Comparison of ENCODE assay signal across 8 mouse cellular contexts in genomic region chr9:64016648-64017400, GRCm38 (mm10). TPM values are rescaled to one million over a fixed set of nuclear protein-coding genes. Genes with fewer than 3 reads are reported as not detected.
DNase-seq lines count a peak whose midpoint lies in the region; ATAC-seq lines count a peak whose summit lies in the region.

No protein-coding gene starts in this region.

- peak overlapping the region; percentile 89 for H3K4me2 ChIP-seq in forebrain, embryonic 13.5 days
- H3K4me2 ChIP-seq in limb, embryonic 13.5 days (replicated peaks): peak overlapping the region; percentile 91
- peak overlapping the region; percentile 93 for H3K4me2 ChIP-seq in midbrain, embryonic 13.5 days (replicated peaks)

- peak overlapping the region; percentile 61 for H3K4me3 ChIP-seq in forebrain, embryonic 13.5 days
- peak overlapping the region; percentile 99 for H3K4me3 ChIP-seq in limb, embryonic 13.5 days
- peak overlapping the region; percentile 15 for H3K4me3 ChIP-seq in midbrain, embryonic 13.5 days (replicated peaks)

- peak; percentile 43 for DNase-seq in urinary bladder, postnatal 25 days (ENCODE audit: low spot score)
- no peak for DNase-seq in urinary bladder, postnatal 10 days (ENCODE audit: low spot score)
- DNase-seq in heart, postnatal 4 days: peak; percentile 75
- no peak for DNase-seq in frontal cortex, postnatal 25 days (ENCODE audit: low spot score in 2 of 2)
- DNase-seq in right cerebral cortex, postnatal 36 days (ENCODE audit: low spot score in 2 of 2): no peak

- peaks cover 59% of the 10 kb centered on the region for H3K4me1 ChIP-seq in forebrain, embryonic 13.5 days
- H3K4me1 ChIP-seq in limb, embryonic 13.5 days: peaks cover 55% of the 10 kb centered on the region
- peaks cover 61% of the 10 kb centered on the region for H3K4me1 ChIP-seq in midbrain, embryonic 13.5 days (replicated peaks)

- peak overlapping the region; percentile 40; the same call in 1 of the 2 replicates for H3K9ac ChIP-seq in forebrain, embryonic 13.5 days
- peak overlapping the region; percentile 100 for H3K9ac ChIP-seq in limb, embryonic 13.5 days
- H3K9ac ChIP-seq in midbrain, embryonic 13.5 days (replicated peaks): peak overlapping the region; percentile 50; the same call in 1 of the 2 replicates

- no peaks in the 10 kb centered on the region for H3K9me3 ChIP-seq in forebrain, embryonic 13.5 days (replicated peaks)
- peaks cover 7% of the 10 kb centered on the region for H3K9me3 ChIP-seq in limb, embryonic 13.5 days
- no peaks in the 10 kb centered on the region for H3K9me3 ChIP-seq in midbrain, embryonic 13.5 days

- H3K36me3 ChIP-seq in forebrain, embryonic 13.5 days (ENCODE audit: poor library complexity, severe bottlenecking): peaks cover 3% of the 10 kb centered on the region
- peaks cover 35% of the 10 kb centered on the region for H3K36me3 ChIP-seq in limb, embryonic 13.5 days
- H3K36me3 ChIP-seq in midbrain, embryonic 13.5 days: peaks cover 4% of the 10 kb centered on the region

- ATAC-seq in forebrain, embryonic 13.5 days: no peak
- no peak for ATAC-seq in limb, embryonic 13.5 days (ENCODE audit: low FRiP score, low read depth)
- no peak for ATAC-seq in midbrain, embryonic 13.5 days

- WGBS in forebrain, embryonic 13.5 days: 3% methylated on average over 25 of the region's 25 CpGs
- WGBS in limb, embryonic 13.5 days: 3% methylated on average over 25 of the region's 25 CpGs
- 3% methylated on average over 25 of the region's 25 CpGs for WGBS in midbrain, embryonic 13.5 days

- H3K27me3 ChIP-seq in forebrain, embryonic 13.5 days: peaks cover 48% of the 10 kb centered on the region
- no peaks in the 10 kb centered on the region for H3K27me3 ChIP-seq in limb, embryonic 13.5 days
- peaks cover 36% of the 10 kb centered on the region for H3K27me3 ChIP-seq in midbrain, embryonic 13.5 days

- peak overlapping the region; percentile 59; the same call in 1 of the 2 replicates for H3K27ac ChIP-seq in forebrain, embryonic 13.5 days
- H3K27ac ChIP-seq in limb, embryonic 13.5 days: peak overlapping the region; percentile 73
- H3K27ac ChIP-seq in midbrain, embryonic 13.5 days: no peak overlapping the region

RNA-seq across cellular contexts. Expression of gene Smad6, which starts 5.0 kb away (rescaled TPM):
- 1.6 and 1.7 TPM in 2 replicates for polyA plus RNA-seq in forebrain, embryonic 13.5 days (2015; fragmentation: Nextera tagmentation; extraction: Ambion mirVana)
- total RNA-seq in heart, postnatal 4 days (2021): 10 to 100 TPM; 18.5 to 20.1 TPM
- polyA plus RNA-seq in limb, embryonic 13.5 days (2015; fragmentation: Nextera tagmentation; extraction: Ambion mirVana): 10.8 and 11.0 TPM in 2 replicates
- polyA plus RNA-seq in midbrain, embryonic 13.5 days (2015; fragmentation: Nextera tagmentation; extraction: Ambion mirVana): 1.2 and 2.4 TPM in 2 replicates

Comparison
In these comparisons a context has a peak if more than half of its experiments do, and no peak if none do; other contexts are left out.
1. DNase-seq: peak in urinary bladder, postnatal 25 days (single experiment) and heart, postnatal 4 days (single experiment); none in urinary bladder, postnatal 10 days (single experiment), frontal cortex, postnatal 25 days (0 of 2) and right cerebral cortex, postnatal 36 days (0 of 2).
2. H3K4me3 ChIP-seq: peak in every context shown above with its lines; median percentile 99 in limb, embryonic 13.5 days; 61 in forebrain, embryonic 13.5 days; 15 in midbrain, embryonic 13.5 days.
3. H3K9ac ChIP-seq: peak in every context shown above with its lines; median percentile 100 in limb, embryonic 13.5 days; 50 in midbrain, embryonic 13.5 days; 40 in forebrain, embryonic 13.5 days.
4. Peak in every context shown above with its lines, with median percentiles within 50 percentile points of each other: H3K4me2 ChIP-seq.